Mouse (Mus musculus): ENCODE results near the gene BC049352.

- TF ChIP-seq MYOG (IDR thresholded peaks at IDR 0.05; ENCODE audit: control insufficient read depth, extremely low read depth, insufficient read length) (no peak), USF1 (IDR thresholded peaks at IDR 0.05; ENCODE audit: low read depth) (no peak)
These were observed 92.8 kb downstream of the BC049352 start for GRCm38 (mm10) chr9:45274635-45275034.
